Mouse (Mus musculus) testis, adult 2 months (tissue): ENCODE results near the gene Abca7.

Experiments
- CTCF ChIP-seq: fragments of 200-500 bp; IDR thresholded peaks from 2 replicates; pipeline ENCODE4 v1.5.1; 2012; ENCODE audit warnings: low read depth, mild to moderate bottlenecking, inconsistent platforms, low read length, moderate library complexity; ENCODE audit not compliant: control insufficient read depth, insufficient read depth, insufficient replicate concordance
- POLR2A ChIP-seq: fragments of 200-500 bp; IDR thresholded peaks from 2 replicates; pipeline ENCODE4 v1.6.1; 2012; ENCODE audit warnings: low read depth, mild to moderate bottlenecking, inconsistent platforms, low read length, moderate library complexity; ENCODE audit not compliant: control insufficient read depth

DNA sequence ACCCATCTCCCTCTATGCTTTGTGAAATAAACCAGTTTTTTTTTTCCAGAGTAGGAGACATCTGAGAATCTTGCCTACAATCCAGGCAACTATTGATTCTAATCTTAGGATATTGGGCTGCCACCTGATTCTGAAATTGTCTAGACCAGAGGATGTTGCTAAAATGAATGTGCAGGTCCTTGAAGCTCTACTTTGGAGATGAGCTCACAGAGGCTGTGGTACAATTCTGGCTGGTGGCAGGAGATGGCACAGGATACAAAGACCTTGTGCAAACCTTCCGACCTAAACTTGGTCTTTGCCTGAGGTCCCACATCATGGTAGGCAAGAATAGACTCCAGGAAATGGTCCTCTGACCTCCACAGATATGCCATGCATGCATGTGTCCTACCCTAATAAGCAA lies 658 bp upstream of the Abca7 start:
- TF ChIP-seq POLR2A (no peak), CTCF (no peak)
